Mouse (Mus musculus): ENCODE results near the gene Myt1l.

Myt1l gene

DNA sequence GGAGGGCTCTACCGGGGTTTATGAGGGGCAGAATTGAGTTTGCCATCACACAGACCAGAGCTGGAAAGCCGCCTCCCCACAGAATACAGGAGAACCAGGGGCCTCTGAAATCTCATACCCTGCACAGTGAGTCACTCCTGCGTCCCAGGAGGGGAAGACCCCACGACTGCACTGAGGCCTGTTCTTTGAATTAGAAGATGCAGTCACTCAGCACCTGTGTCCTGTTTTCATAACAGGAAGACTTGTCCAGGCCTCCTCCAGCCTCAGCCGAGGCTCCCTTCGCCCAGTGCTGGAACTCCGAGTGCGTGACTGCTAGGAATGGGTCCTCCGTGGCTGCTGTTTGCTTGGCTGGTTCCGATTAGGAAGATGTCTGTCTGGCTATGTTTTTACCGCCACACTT is 425.8 kb downstream of the Myt1l start:
- ATAC-seq (ENCODE audit: low TSS enrichment): no peak

DNA sequence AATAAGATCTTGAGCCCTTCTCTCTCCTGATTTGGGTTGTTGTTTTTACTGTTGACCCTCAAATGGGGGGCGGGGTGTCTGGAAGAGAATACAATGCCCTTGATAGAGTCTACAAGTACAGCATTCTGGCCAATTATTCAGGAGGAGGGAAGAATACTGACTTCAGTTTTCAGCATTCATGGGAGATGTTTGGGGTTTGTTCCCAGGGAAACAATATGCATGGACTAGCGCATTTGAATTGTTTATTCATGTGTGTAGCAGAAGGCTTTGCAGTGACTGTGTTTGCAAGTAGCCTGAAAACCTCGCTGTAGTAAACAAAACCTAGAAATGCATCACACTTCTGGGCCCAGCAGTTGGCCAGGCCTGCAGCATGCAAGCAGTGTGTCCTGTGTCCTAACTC is 426.3 kb downstream of the Myt1l start:
- ATAC-seq (ENCODE audit: low TSS enrichment): peak; percentile 36; the same call in 1 of the 2 replicates

DNA sequence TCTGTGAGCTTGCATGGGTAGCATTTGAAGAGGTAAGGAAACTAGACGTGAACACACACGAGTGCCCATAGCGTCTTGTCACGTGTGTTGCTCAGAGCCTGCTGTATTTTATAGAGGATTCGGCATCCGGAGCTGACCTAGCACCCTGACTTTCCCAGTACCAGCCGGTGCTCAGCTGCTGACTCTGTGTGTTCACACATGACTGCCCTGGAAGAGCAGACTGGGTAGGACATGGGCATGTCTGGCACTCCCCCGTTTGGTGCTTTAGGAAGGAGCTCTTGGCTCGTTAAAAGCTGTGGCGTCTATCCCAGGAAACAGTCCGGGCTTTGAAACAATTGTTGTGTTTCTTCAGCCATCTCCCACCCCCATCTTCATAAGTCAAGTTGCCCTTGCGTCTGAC is 428.8 kb downstream of the Myt1l start:
- ATAC-seq (ENCODE audit: low TSS enrichment): 0 out of 2 replicates have a peak, but pooled peaks have one; percentile 18

DNA sequence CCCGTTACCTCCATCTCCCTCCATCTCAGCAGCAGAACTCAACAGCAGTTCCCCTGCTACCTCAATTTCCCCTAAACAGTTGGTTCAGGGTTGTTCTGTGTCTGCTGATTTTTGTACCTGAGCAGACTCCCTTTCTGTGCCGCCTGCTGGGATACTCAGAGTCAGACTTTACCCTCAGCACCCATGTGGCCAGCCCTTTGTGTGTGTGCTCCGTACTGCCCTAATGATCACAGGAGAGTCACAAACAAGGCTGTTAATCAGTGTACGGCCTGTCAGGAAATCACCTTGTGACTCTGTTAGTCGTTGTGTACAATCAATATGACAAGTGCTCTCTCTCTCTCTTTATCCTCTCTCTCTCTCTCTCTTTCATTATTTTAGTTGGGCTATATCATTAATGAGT is 430.5 kb downstream of the Myt1l start:
- ATAC-seq (ENCODE audit: low TSS enrichment): no peak

DNA sequence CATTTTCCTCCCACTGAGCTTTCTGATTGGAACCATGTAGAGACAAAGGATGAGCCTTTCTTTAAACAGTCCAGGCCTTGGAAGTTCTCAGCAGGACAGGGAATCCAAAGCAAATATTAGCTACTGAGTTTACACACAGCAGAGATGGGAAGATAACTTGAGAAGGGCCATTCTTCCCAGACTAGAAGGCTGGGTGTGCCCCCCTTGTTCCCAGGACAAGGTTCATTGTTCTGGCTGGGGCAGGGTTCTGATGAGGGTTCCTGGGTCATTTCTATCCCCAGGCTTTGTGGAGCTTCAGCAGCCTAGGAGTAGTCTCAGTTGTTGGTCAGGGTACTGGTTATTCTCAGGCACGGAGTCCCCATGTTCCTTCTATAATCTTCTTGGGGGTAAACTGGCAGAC is 432.9 kb downstream of the Myt1l start:
- ATAC-seq (ENCODE audit: low TSS enrichment): no peak

DNA sequence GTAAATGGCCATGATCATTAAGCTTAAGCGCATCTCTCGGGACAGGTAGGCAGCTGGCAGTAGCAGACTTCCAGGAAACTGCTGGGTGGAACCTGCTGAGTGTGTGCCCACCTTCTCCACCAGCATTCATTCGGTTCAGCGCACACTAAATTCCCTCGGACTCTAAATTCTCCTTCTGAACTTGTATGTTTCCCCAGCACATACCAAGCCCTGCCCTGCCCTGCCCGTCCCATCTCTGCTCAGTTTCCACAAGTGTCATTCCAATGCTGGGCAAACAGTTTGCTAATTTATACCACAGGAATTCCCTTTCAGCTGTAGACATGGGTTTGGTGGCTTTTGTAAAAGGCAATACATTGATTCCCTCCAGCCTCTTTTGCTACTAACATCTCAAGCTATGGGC is 436.8 kb downstream of the Myt1l start:
- no peak for ATAC-seq (ENCODE audit: low TSS enrichment)

DNA sequence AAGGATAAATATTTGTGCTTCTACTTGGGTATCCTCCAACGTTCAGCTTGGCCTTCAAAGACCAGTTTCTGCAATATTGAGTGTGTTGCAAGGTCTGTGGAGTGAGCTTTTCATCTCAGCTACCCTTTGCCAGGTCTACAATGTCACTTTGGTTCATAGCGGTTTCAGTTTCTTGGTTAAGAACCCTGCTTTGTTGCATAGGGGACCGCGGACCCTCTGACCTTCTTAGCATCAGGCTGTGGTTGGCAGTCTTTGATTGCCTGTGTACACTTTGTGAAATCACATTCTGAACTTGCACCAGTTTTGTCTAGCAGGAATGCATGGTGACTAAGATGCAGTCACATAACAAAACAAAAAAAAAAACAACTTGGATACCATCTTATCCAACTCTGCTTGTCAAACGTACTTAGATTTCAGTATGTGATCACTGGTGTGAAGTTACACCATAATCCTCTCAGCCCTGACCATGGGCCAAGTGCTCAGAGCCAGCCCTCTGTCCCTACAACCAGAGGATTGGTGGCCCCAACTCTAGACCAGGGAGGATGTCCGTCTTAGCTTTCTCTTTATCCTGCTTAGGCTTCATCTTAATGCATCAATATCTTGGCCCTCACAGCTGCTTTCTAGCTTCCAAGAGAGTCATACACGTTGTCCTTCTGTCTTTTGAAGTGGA is 443.7 kb downstream of the Myt1l start:
- ATAC-seq (ENCODE audit: low TSS enrichment): no peak

DNA sequence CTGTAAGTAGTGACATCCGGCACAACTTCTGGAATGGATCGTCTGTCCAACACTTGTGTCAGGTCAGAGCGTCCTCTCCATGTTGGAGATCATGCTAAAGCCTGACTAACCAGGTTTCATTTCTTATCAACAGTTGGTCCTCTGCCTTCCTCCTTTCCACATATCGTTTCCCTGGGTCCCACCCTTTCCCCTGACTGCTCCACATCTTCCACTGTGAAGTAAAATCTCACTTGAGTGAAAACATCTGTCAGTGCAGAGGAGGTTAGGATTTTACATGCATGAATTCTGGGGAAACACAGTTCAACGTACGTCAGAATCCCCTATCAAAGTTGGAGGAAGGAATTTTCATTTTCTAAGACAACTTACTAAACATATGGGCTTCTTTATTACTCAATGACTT is 444.3 kb downstream of the Myt1l start:
- no peak for ATAC-seq (ENCODE audit: low TSS enrichment)
